Mouse (Mus musculus): Measurements from ENCODE around the gene Dlat.

DNA sequence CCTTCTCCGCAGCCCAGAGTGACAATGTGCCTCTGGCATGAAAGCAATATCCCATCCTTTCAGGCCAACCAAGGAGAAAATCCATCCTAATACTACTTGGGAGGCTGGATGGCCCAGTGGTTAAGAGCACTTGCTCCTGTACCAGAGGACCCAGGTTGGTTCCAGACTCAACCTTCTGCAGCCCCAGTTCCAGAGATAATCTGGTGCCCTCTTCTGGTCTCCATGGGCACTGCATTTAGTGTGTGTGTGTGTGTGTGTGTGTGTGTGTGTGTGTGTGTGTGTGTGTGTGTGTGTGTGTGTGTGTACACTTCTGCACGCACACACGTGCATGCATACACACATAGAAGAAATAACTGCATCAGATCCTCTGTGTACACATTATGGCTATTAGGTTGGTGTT, 66.0 kb downstream of the Dlat start:
- TF ChIP-seq TAL1 (IDR thresholded peaks at IDR 0.05; ENCODE audit: low read length) (no peak), GATA1 (IDR thresholded peaks at IDR 0.05; ENCODE audit: low read length) (no peak)

Measured in erythroblast, embryonic 14.5 days (primary cell).